Mouse (Mus musculus) bone marrow macrophage, adult 2 months (primary cell): ENCODE measurements around the gene Os9. TPM values are rescaled to one million over a fixed set of nuclear protein-coding genes. Genes with fewer than 3 reads are reported as not detected.
"Not testable (repeated sequence)": the region's sequence is repeated elsewhere in the genome, so short reads cannot be mapped to it uniquely, and the experiment has no call there.

Experiments
- H3K27ac ChIP-seq: 2 replicates; pipeline ENCODE4 v1.5.1; 2012; ENCODE audit warnings: low read depth, low read length; ENCODE audit not compliant: insufficient read depth
- H3K4me1 ChIP-seq: 2 replicates; pipeline ENCODE4 v1.6.1; 2012; ENCODE audit warnings: low read length; ENCODE audit not compliant: control insufficient read depth, insufficient read depth
- H3K4me3 ChIP-seq: 2 replicates; pipeline ENCODE4 v1.5.1; 2012; ENCODE audit warnings: mild to moderate bottlenecking, low read length, moderate library complexity; ENCODE audit not compliant: insufficient read depth
- CTCF ChIP-seq: IDR thresholded peaks from 2 replicates; pipeline ENCODE4 v1.5.1; 2012; ENCODE audit warnings: low read depth, mild to moderate bottlenecking, low read length, moderate library complexity
- POLR2A ChIP-seq: IDR thresholded peaks from 2 replicates; pipeline ENCODE4 v1.6.1; 2012; ENCODE audit warnings: mild to moderate bottlenecking, low read depth, low read length, borderline replicate concordance
- polyA plus RNA-seq: library from polyadenylated mRNA; stranded (reverse); fragments of >200 nt; gene quantifications from 2 replicates; pipeline ENCODE4 v1.2.4, GENCODE M21; 2012; ENCODE audit not compliant: missing spikeins, insufficient read depth, insufficient read length

Os9 gene
- polyA plus RNA-seq, 1 experiment, result 167 TPM

DNA sequence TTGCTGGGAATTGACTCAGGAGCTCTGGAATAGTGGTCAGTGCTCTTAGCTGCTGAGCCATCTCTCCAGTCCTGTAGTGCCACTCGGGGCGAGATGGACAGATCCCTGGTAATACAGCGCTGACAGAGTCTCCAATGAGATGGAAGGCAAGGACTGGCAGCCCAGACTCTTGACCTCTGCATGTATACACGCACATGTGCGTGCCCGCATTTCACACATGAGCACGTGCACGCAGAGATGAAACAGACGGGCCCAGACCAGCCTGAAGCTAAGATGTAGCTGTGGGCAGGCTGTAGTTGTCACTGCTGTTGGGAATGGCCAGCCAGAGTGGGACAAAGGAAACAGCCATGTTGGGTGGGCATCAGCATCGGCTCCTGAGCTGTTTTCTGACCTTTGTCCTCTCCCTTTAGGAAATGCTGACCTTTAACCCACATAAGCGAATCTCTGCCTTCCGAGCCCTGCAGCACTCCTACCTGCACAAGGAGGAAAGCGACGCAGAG, 54.4 kb downstream of the Os9 start:
- H3K4me1 ChIP-seq, result peaks cover 21% of the 10 kb centered on the region
- no peak overlapping the region for H3K27ac ChIP-seq
- no peak for TF ChIP-seq CTCF
- TF ChIP-seq POLR2A, result no peak
- H3K4me3 ChIP-seq, result no peak overlapping the region

DNA sequence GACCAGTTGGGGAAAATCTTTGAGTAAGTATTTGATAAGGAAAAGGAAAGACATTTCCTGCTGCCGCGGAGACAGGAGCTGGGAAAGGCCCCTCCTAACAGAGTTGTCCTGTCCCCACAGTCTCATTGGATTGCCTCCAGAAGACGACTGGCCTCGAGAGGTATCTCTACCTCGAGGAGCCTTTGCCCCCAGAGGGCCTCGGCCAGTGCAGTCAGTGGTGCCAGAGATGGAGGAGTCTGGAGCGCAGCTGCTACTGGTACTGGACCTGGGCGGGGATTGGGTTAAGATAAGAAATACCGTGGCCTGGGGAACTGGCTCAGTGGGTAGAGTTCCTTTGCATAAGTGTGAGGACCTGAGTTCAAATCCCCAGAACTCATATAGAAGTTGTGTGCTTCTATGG, 55.0 kb downstream of the Os9 start:
- TF ChIP-seq CTCF (no peak), POLR2A (no peak)
- Histone ChIP-seq H3K4me1 (peaks cover 20% of the 10 kb centered on the region), H3K27ac (no peak overlapping the region), H3K4me3 (no peak overlapping the region)

DNA sequence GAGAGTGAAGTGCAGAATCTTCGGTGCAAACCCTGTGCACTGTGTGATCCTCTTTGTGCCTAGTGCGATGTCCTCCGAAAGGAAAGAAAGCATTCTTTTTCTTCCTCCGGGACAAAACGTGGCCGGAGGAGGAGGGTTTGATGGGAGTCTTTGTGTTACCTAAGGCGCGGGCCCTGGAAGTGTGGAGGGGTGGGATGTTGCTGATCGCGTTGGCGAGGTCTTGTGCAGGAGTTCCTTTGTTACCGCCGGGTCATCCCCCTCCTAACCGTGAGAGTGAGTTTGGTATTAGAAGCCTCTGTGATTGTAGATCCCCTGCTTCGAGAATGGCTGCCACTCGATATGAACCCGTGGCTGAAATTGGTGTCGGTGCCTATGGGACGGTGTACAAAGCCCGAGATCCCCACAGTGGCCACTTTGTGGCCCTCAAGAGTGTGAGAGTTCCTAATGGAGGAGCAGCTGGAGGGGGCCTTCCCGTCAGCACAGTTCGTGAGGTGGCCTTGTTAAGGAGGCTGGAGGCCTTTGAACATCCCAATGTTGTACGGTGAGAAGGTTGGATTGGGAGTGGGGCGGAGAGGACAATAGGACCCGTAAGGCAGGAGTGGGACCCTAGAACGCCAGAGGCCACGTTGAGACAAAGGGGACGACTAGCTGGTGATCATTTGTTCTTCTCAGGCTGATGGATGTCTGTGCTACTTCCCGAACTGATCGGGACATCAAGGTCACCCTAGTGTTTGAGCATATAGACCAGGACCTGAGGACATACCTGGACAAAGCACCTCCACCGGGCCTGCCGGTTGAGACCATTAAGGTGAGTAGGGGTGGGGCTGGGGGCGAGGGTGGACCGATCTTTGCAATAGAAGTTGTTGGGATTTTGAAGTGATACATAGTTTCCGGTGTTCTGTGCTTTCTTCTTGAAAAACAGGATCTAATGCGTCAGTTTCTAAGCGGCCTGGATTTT, 56.7 kb downstream of the Os9 start:
- no peak for TF ChIP-seq POLR2A
- no peak for TF ChIP-seq CTCF
- H3K27ac ChIP-seq, result peak overlapping the region; percentile 84
- peak overlapping the region; percentile 89 for H3K4me3 ChIP-seq
- H3K4me1 ChIP-seq, result peaks cover 20% of the 10 kb centered on the region

DNA sequence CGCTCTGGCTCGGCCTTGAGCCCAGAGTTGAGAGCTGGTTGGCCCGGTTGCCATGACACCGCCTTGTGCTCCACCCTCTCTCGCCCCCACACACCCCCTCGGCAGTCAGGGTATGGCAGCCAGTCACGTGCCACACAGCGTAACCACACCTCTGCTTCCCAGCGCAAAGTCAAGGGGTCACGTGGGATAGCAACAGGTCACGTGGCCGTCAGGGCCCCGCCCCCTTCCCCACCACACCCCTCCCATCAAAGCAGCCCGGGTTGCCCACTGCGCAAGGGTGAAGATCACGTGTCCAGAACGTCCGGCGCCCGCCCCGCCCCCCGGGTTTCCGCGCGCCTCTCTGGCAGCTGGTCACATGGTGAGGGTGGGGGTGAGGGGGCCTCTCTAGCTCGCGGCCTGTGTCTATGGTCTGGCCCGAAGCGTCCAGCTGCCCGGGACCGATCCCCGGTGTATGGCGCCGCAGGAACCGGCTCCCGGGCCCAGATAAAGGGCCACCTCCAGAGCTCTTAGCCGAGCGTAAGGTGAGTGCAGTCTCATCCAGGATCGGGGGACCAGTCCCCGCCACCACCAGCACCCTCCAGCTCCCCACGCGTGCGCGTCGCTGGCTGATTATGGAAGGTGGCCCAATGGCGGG, 57.6 kb downstream of the Os9 start, which contains the start of gene Cdk4:
TSS of gene Cdk4 (plus strand) at position 296 of the 634 bp plus-strand sequence.
- Histone ChIP-seq H3K4me1 (peaks cover 17% of the 10 kb centered on the region), H3K27ac (peak within 1 kb of the TSS; percentile 84), H3K4me3 (peak within 1 kb of the TSS; percentile 89)
- TF ChIP-seq CTCF (no peak), POLR2A (no peak)

DNA sequence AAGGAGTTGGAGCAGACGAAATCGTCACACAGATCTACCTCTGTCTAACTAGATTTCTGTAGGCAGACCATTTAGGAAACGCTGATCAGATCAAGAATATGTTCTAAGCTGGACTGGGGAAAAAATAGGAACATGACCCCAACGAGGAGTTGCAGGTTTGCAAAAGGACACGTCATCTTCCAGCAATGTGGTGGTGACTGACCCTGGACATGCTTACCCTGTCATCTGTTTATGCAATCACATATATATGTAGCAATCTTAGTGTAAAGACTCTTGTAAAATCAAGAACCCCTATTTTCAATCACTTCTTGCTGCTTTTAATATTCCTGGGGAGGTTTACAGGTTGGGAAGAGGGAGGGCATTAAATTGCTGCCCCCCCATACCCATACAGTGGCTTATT, 58.4 kb downstream of the Os9 start:
- H3K4me3 ChIP-seq, result no peak overlapping the region
- TF ChIP-seq CTCF (no peak), POLR2A (no peak)
- peaks cover 17% of the 10 kb centered on the region for H3K4me1 ChIP-seq
- peak overlapping the region; percentile 61 for H3K27ac ChIP-seq

DNA sequence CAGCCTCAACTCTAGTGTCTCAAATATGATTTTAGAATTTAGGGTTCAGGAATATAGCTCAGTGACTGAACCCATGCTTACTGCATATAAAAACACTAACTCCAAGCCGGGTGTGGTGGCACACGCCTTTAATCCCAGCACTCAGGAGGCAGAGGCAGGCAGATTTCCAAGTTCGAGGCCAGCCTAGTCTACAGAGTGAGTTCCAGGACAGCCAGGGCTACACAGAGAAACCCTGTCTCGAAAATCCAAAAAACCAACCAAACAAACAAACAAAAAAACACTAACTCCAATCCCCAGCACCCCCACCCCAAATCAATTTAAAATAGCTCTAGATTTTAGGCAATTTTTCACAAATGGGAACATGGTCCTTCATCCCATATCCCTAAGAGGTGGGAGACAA, 58.8 kb downstream of the Os9 start:
- Histone ChIP-seq H3K27ac (peak overlapping the region; percentile 61), H3K4me1 (peaks cover 17% of the 10 kb centered on the region)
- not testable (repeated sequence) for H3K4me3 ChIP-seq

DNA sequence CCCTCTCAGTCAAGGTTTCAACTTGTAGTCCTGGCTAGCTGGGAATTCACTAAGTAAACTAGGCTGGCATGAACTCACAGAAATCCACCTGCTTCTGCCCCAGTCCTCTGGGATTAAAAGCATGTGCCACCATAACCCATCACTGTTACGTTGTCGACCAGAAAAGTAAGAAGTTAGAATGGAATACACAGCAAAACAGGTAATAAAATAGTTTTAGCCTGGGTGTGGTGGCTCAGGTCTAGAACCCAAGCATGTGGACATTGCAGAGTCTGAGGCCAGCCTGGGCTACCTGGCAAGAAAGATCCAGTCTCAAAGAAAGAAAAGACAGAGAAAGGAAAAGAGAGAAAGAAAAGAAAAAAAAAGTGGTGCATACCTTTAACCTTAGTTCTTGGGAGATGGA, 59.4 kb downstream of the Os9 start:
- no peak overlapping the region for H3K4me3 ChIP-seq
- TF ChIP-seq POLR2A, result no peak
- no peak for TF ChIP-seq CTCF
- peaks cover 17% of the 10 kb centered on the region for H3K4me1 ChIP-seq
- no peak overlapping the region for H3K27ac ChIP-seq

DNA sequence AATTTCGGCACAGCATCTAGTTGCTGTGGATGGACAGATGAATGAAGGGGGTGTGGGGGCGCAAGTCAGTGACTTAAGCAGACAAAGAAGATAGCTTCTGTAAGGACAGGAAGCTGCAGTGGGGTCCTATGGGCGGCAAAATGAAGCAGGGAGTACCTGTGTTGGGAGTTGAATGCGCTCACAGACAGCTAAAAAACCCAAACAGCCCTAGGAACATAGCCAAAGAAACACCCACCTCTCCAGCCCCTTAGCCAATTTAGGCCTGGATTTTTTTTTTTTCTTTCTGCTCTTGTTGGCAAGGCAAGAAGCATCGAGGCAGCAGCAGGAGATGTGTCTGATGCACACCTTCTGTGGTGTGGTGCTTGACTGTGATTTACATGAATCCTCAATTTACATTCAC, 59.8 kb downstream of the Os9 start:
- Histone ChIP-seq H3K4me3 (no peak overlapping the region), H3K4me1 (peaks cover 17% of the 10 kb centered on the region), H3K27ac (no peak overlapping the region)
- no peak for TF ChIP-seq CTCF
- TF ChIP-seq POLR2A, result no peak

DNA sequence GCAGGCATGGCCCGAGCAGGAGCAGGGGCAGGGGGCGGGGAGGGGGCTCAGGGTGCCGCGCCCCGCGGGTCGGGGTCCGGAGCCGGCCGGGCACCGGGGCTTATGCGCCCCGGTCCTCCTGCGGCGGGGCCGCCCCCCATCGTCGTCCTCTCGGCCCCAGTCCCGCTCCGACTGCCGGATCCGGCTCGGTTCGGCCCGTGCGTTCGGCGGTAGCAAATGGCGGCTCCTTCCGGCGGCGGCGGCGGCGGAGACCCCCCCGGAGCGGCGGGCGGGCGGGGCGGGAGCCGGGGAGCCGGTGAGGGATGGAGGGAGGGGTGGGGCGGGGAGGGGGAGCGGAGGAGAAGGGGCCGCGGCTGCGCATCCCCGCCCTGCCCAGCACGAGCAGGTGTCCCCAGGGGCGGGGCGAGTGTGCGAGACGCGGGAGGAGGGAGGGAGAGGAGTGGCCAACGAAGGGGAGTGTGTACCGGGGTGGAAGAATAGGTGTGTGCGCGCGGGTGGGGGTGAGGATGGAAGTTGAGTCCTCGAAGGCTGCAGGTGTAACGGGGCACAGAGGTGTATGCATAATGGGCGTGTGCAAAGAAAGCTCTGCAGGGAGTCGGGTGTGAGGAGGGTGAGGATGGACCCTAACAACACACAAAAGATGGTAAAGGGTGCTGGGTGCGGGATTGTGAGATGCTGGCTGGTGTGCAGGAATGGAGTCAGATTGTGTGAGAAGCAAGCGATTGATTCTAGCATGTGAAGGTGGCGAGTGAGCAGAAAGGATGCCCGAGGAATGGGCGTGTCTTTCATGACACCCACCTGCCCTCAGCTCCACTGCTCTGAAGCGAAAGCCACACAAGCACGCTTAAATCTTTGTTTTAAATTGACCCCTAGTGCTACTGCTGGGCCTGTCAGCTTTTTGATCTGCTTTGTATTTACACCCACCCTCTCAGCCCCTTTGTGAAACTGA, 60.7 kb downstream of the Os9 start, which contains the start of gene March9:
TSS of gene March9 (minus strand) at position 217 of the 949 bp plus-strand sequence.
- TF ChIP-seq CTCF (no peak), POLR2A (no peak)
- Histone ChIP-seq H3K4me1 (peaks cover 15% of the 10 kb centered on the region), H3K27ac (no peak within 1 kb of the TSS), H3K4me3 (peak within 1 kb of the TSS; percentile 49)
